Comparison of ENCODE assay signal across 9 mouse cellular contexts in the genomic region with DNA sequence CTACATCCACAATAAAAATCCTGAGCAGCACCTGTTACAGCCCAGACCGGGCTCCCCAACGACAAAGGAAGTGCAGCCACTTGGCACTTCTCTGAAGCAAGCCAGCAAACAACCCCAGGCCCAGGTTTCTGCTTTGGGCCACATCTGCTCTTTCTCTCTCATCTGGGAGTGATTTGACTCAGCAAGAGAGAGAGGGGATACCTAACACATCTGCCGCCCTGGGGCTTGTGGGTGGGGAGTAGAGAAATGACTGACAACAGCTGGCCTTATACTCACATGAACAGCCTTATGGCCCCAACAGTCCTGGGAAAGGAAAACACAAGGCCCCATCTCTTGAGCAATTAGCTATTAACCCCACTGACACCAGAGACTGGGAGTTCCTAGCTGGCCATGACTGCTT.
DNase-seq lines count a peak whose midpoint lies in the region; ATAC-seq and TF ChIP-seq lines count a peak whose summit lies in the region.
"Had no signal": no experiment of that assay in that cellular context is flagged by ENCODE, and none has a peak within 500 bp of the region (broad histone marks: within the 10 kb centered on the region; RNA-seq: fewer than 3 reads in every experiment).

No protein-coding gene starts in this region.

- TF ChIP-seq CTCF in kidney, postnatal 0 days (IDR thresholded peaks at IDR 0.05; ENCODE audit: low read depth) = no peak
- TF ChIP-seq CTCF in layer of hippocampus, adult 2 months (conservative IDR thresholded peaks at IDR 0.05) = no peak

- no peak overlapping the region for H3K9ac ChIP-seq in kidney, postnatal 0 days (ENCODE audit: low read depth, low read length)
- no peak overlapping the region for H3K9ac ChIP-seq in kidney, embryonic 14.5 days (ENCODE audit: low read depth, low read length)
- H3K9ac ChIP-seq in liver, embryonic 15.5 days = no peak overlapping the region

- no peaks in the 10 kb centered on the region for H3K9me3 ChIP-seq in kidney, postnatal 0 days (replicated peaks; ENCODE audit: low read length)
- H3K9me3 ChIP-seq in kidney, embryonic 14.5 days (ENCODE audit: control insufficient read depth, low read length) = no peaks in the 10 kb centered on the region
- H3K9me3 ChIP-seq in liver, embryonic 15.5 days (replicated peaks) = no peaks in the 10 kb centered on the region

- H3K27me3 ChIP-seq in kidney, postnatal 0 days (ENCODE audit: insufficient read depth, low read length) = no peaks in the 10 kb centered on the region
- H3K27me3 ChIP-seq in kidney, embryonic 14.5 days (ENCODE audit: control insufficient read depth, insufficient read depth, low read length) = no peaks in the 10 kb centered on the region
- H3K27me3 ChIP-seq in liver, embryonic 15.5 days = no peaks in the 10 kb centered on the region

- H3K27ac ChIP-seq in kidney, postnatal 0 days = no peak overlapping the region
- no peak overlapping the region for H3K27ac ChIP-seq in kidney, embryonic 14.5 days (ENCODE audit: low read depth, low read length)
- H3K27ac ChIP-seq in liver, embryonic 15.5 days (replicated peaks) = peak overlapping the region; percentile 41; the same call in 1 of the 2 replicates
- no peak overlapping the region for H3K27ac ChIP-seq in layer of hippocampus, adult 2 months

- no peak overlapping the region for H3K4me2 ChIP-seq in kidney, postnatal 0 days (ENCODE audit: low read length)
- no peak overlapping the region for H3K4me2 ChIP-seq in kidney, embryonic 14.5 days (replicated peaks; ENCODE audit: low read depth, low read length)
- no peak overlapping the region for H3K4me2 ChIP-seq in liver, embryonic 15.5 days

- H3K36me3 ChIP-seq in kidney, postnatal 0 days (ENCODE audit: insufficient read depth, low read length) = no peaks in the 10 kb centered on the region
- no peaks in the 10 kb centered on the region for H3K36me3 ChIP-seq in kidney, embryonic 14.5 days (ENCODE audit: control insufficient read depth, insufficient read depth, low read length)
- H3K36me3 ChIP-seq in liver, embryonic 15.5 days (replicated peaks) = no peaks in the 10 kb centered on the region

- peaks cover 9% of the 10 kb centered on the region; the same call in 1 of the 2 replicates for H3K4me1 ChIP-seq in kidney, postnatal 0 days (replicated peaks; ENCODE audit: insufficient read depth, low read length)
- peaks cover 5% of the 10 kb centered on the region for H3K4me1 ChIP-seq in kidney, embryonic 14.5 days (ENCODE audit: control insufficient read depth, insufficient read depth, low read length)
- peaks cover 15% of the 10 kb centered on the region for H3K4me1 ChIP-seq in liver, embryonic 15.5 days (replicated peaks)

- 19% methylated on average over 3 of the region's 3 CpGs for WGBS in kidney, postnatal 0 days
- 8% methylated on average over 3 of the region's 3 CpGs for WGBS in kidney, embryonic 14.5 days
- 4% methylated on average over 3 of the region's 3 CpGs for WGBS in liver, embryonic 15.5 days (ENCODE audit: insufficient replicate concordance)

- no peak overlapping the region for H3K4me3 ChIP-seq in kidney, postnatal 0 days (replicated peaks; ENCODE audit: low read depth, low read length)
- no peak overlapping the region for H3K4me3 ChIP-seq in kidney, embryonic 14.5 days (ENCODE audit: low read length)
- no peak overlapping the region for H3K4me3 ChIP-seq in liver, embryonic 15.5 days (replicated peaks)
- no peak overlapping the region for H3K4me3 ChIP-seq in layer of hippocampus, adult 2 months

- ATAC-seq in kidney, postnatal 0 days (replicated peaks; ENCODE audit: low FRiP score, low read depth) = no peak
- ATAC-seq in kidney, embryonic 14.5 days (ENCODE audit: low FRiP score, low TSS enrichment) = no peak
- no peak for ATAC-seq in liver, embryonic 15.5 days (ENCODE audit: insufficient read depth)

- peak; percentile 33 for DNase-seq in kidney, postnatal 0 days (ENCODE audit: low spot score)
- peak; percentile 47 for DNase-seq in embryo, embryonic 9.5 days (ENCODE audit: extremely low spot score)
- peak; percentile 77 to 80 for DNase-seq in thymus, postnatal 10 days (ENCODE audit: low spot score in 2 of 2)
- DNase-seq in right cerebral cortex, postnatal 36 days (ENCODE audit: low spot score in 2 of 2) = no peak
- DNase-seq in right cerebral cortex, postnatal 10 days (ENCODE audit: low spot score in 2 of 2) = no peak
- no peak for DNase-seq in layer of hippocampus, adult 2 months (ENCODE audit: low spot score in 2 of 2)
- DNase-seq: gastrocnemius, postnatal 36 days had no signal

Comparison
In these comparisons a context has a peak if more than half of its experiments do, and no peak if none do; other contexts are left out.
1. DNase-seq: peak in kidney, postnatal 0 days (single experiment), embryo, embryonic 9.5 days (single experiment) and thymus, postnatal 10 days (2 of 2); none in right cerebral cortex, postnatal 36 days (0 of 2), right cerebral cortex, postnatal 10 days (0 of 2) and layer of hippocampus, adult 2 months (0 of 2).